Mouse (Mus musculus): Measurements from ENCODE around the gene Sumf2. TPM values are rescaled to one million over a fixed set of nuclear protein-coding genes. Genes with fewer than 3 reads are reported as not detected.
A peak's percentile ranks its signal among the peaks of the same experiment; 100 is the strongest.

Gene Sumf2
- total RNA-seq (2014; rRNA removed) = 21.8 and 23.2 TPM in 2 replicates
- 25.2 and 29.4 TPM in 2 replicates for polyA plus RNA-seq (2015; fragmentation: Nextera tagmentation; extraction: Ambion mirVana)

GRCm38 (mm10) chr5:129846752-129847557 lies at the start of gene Sumf2:
TSS of gene Sumf2 (plus strand) at chr5:129846986.
- whole genome bisulfite sequencing = 12% methylated on average over 22 of the region's 22 CpGs
- peak; percentile 98 for ATAC-seq

GRCm38 (mm10) chr5:129844848-129845247 lies 1.9 kb upstream of the Sumf2 start:
- Histone ChIP-seq H3K9me3 (ENCODE audit: low read length) (no peaks in the 10 kb centered on the region), H3K36me3 (ENCODE audit: insufficient read depth, low read length) (peaks cover 16% of the 10 kb centered on the region; the same call in 1 of the 2 replicates), H3K4me2 (ENCODE audit: low read depth, low read length) (no peak overlapping the region), H3K4me1 (ENCODE audit: insufficient read depth, low read length) (0 out of 2 replicates have a peak, but pooled peaks cover 3% of the 10 kb centered on the region), H3K9ac (replicated peaks; ENCODE audit: low read length) (no peak overlapping the region), H3K4me3 (ENCODE audit: low read length) (no peak overlapping the region), H3K27ac (no peak overlapping the region), H3K27me3 (ENCODE audit: insufficient read depth, low read length) (no peaks in the 10 kb centered on the region)
- no peak for ATAC-seq
- no peak for DNase-seq (ENCODE audit: low spot score)
- WGBS = 95% methylated on average over 5 of the region's 5 CpGs
- no peak for TF ChIP-seq CTCF (IDR thresholded peaks at IDR 0.05; ENCODE audit: low read depth)

More at GRCm38 (mm10) chr5:129846752-129847557, at the start of gene Sumf2:
- Histone ChIP-seq H3K4me3 (ENCODE audit: low read length) (peak within 1 kb of the TSS; percentile 74), H3K9me3 (ENCODE audit: low read length) (no peaks in the 10 kb centered on the region), H3K4me1 (ENCODE audit: insufficient read depth, low read length) (0 out of 2 replicates have a peak, but pooled peaks cover 3% of the 10 kb centered on the region), H3K9ac (replicated peaks; ENCODE audit: low read length) (peak within 1 kb of the TSS; percentile 70), H3K4me2 (ENCODE audit: low read depth, low read length) (peak within 1 kb of the TSS; percentile 76), H3K27ac (peak within 1 kb of the TSS; percentile 73), H3K36me3 (ENCODE audit: insufficient read depth, low read length) (peaks cover 16% of the 10 kb centered on the region; the same call in 1 of the 2 replicates), H3K27me3 (ENCODE audit: insufficient read depth, low read length) (no peaks in the 10 kb centered on the region)
- TF ChIP-seq CTCF (IDR thresholded peaks at IDR 0.05; ENCODE audit: low read depth) = no peak
- peak; percentile 97 for DNase-seq (ENCODE audit: low spot score)

GRCm38 (mm10) chr5:129847558-129847820 lies 703 bp downstream of the Sumf2 start:
- H3K27me3 ChIP-seq (ENCODE audit: insufficient read depth, low read length) = no peaks in the 10 kb centered on the region
- peaks cover 16% of the 10 kb centered on the region; the same call in 1 of the 2 replicates for H3K36me3 ChIP-seq (ENCODE audit: insufficient read depth, low read length)
- peak overlapping the region; percentile 76 for H3K4me2 ChIP-seq (ENCODE audit: low read depth, low read length)
- H3K4me3 ChIP-seq (ENCODE audit: low read length) = peak overlapping the region; percentile 74
- H3K9me3 ChIP-seq (ENCODE audit: low read length) = no peaks in the 10 kb centered on the region
- no peak for TF ChIP-seq CTCF (IDR thresholded peaks at IDR 0.05; ENCODE audit: low read depth)
- WGBS = 58% methylated on average over 8 of the region's 8 CpGs
- 0 out of 2 replicates have a peak, but pooled peaks cover 3% of the 10 kb centered on the region for H3K4me1 ChIP-seq (ENCODE audit: insufficient read depth, low read length)
- DNase-seq (ENCODE audit: low spot score) = no peak
- no peak for ATAC-seq
- H3K9ac ChIP-seq (replicated peaks; ENCODE audit: low read length) = peak overlapping the region; percentile 70
- H3K27ac ChIP-seq = peak overlapping the region; percentile 73; the same call in 1 of the 2 replicates

- Histone ChIP-seq H3K27ac (no peak overlapping the region), H3K27me3 (ENCODE audit: insufficient read depth, low read length) (no peaks in the 10 kb centered on the region), H3K4me3 (ENCODE audit: low read length) (no peak overlapping the region), H3K9me3 (ENCODE audit: low read length) (no peaks in the 10 kb centered on the region), H3K4me1 (ENCODE audit: insufficient read depth, low read length) (no peaks in the 10 kb centered on the region), H3K9ac (replicated peaks; ENCODE audit: low read length) (no peak overlapping the region), H3K4me2 (ENCODE audit: low read depth, low read length) (no peak overlapping the region), H3K36me3 (ENCODE audit: insufficient read depth, low read length) (peaks cover 21% of the 10 kb centered on the region)
- ATAC-seq = no peak; the same call in 1 of the 2 replicates
- DNase-seq (ENCODE audit: low spot score) = no peak
- TF ChIP-seq CTCF (IDR thresholded peaks at IDR 0.05; ENCODE audit: low read depth) = peak; percentile 26; the same call in 1 of the 2 replicates
- 47% methylated on average over 5 of the region's 5 CpGs for WGBS
These were observed 8.4 kb downstream of the Sumf2 start for GRCm38 (mm10) chr5:129855163-129855562.

- 81% methylated on average over 5 of the region's 5 CpGs for WGBS
- no peak overlapping the region for H3K27ac ChIP-seq
- no peak for TF ChIP-seq CTCF (IDR thresholded peaks at IDR 0.05; ENCODE audit: low read depth)
- H3K4me1 ChIP-seq (ENCODE audit: insufficient read depth, low read length) = no peaks in the 10 kb centered on the region
- H3K9me3 ChIP-seq (ENCODE audit: low read length) = no peaks in the 10 kb centered on the region
- H3K4me2 ChIP-seq (ENCODE audit: low read depth, low read length) = no peak overlapping the region
- ATAC-seq = no peak
- H3K36me3 ChIP-seq (ENCODE audit: insufficient read depth, low read length) = peaks cover 27% of the 10 kb centered on the region
- no peak overlapping the region for H3K4me3 ChIP-seq (ENCODE audit: low read length)
- DNase-seq (ENCODE audit: low spot score) = no peak
- no peak overlapping the region for H3K9ac ChIP-seq (replicated peaks; ENCODE audit: low read length)
- no peaks in the 10 kb centered on the region for H3K27me3 ChIP-seq (ENCODE audit: insufficient read depth, low read length)
These were observed 9.6 kb downstream of the Sumf2 start for GRCm38 (mm10) chr5:129856414-129856813.

GRCm38 (mm10) chr5:129862325-129862724 lies 15.5 kb downstream of the Sumf2 start:
- H3K4me1 ChIP-seq (ENCODE audit: insufficient read depth, low read length) = no peaks in the 10 kb centered on the region; the same call in 1 of the 2 replicates
- no peak overlapping the region for H3K4me2 ChIP-seq (ENCODE audit: low read depth, low read length)
- TF ChIP-seq CTCF (IDR thresholded peaks at IDR 0.05; ENCODE audit: low read depth) = no peak
- H3K27ac ChIP-seq = no peak overlapping the region
- H3K4me3 ChIP-seq (ENCODE audit: low read length) = no peak overlapping the region
- ATAC-seq = no peak
- no peak for DNase-seq (ENCODE audit: low spot score)
- WGBS = 94% methylated on average over 6 of the region's 6 CpGs
- H3K9ac ChIP-seq (replicated peaks; ENCODE audit: low read length) = no peak overlapping the region
- no peaks in the 10 kb centered on the region for H3K27me3 ChIP-seq (ENCODE audit: insufficient read depth, low read length)
- H3K36me3 ChIP-seq (ENCODE audit: insufficient read depth, low read length) = peaks cover 31% of the 10 kb centered on the region
- no peaks in the 10 kb centered on the region for H3K9me3 ChIP-seq (ENCODE audit: low read length)

All from hindbrain, postnatal 0 days (tissue).